Mouse (Mus musculus) heart, embryonic 15.5 days (tissue): ENCODE data around the gene Pitpnm3. TPM values are rescaled to one million over a fixed set of nuclear protein-coding genes. Genes with fewer than 3 reads are reported as not detected.
A peak's percentile ranks its signal among the peaks of the same experiment; 100 is the strongest.

Experiments
- ATAC-seq: fragments of 200-750 bp; cut with Nextera tagmentation; replicated peaks from 2 replicates; pipeline ENCODE4 v1.8.0; 2017; ENCODE audit warnings: low read depth, moderate TSS enrichment; ENCODE audit not compliant: insufficient number of reproducible peaks, insufficient read depth, low FRiP score
- H3K27ac ChIP-seq: fragments of 300-500 bp; sonication (generic); 2 replicates; pipeline ENCODE4 v1.5.1; 2015; ENCODE audit warnings: mild to moderate bottlenecking, inconsistent platforms
- H3K27me3 ChIP-seq: fragments of 300-500 bp; sonication (generic); 2 replicates; pipeline ENCODE4 v1.6.1; 2015; ENCODE audit warnings: inconsistent platforms
- H3K36me3 ChIP-seq: fragments of 300-500 bp; sonication (generic); 2 replicates; pipeline ENCODE4 v1.6.1; 2015; ENCODE audit warnings: mild to moderate bottlenecking, inconsistent platforms
- H3K4me1 ChIP-seq: fragments of 300-500 bp; sonication (generic); replicated peaks from 2 replicates; pipeline ENCODE4 v1.6.1; 2015; ENCODE audit warnings: inconsistent platforms
- H3K4me2 ChIP-seq: fragments of 300-500 bp; sonication (generic); 2 replicates; pipeline ENCODE4 v1.6.1; 2015; ENCODE audit warnings: inconsistent platforms, mild to moderate bottlenecking, moderate library complexity
- H3K4me3 ChIP-seq: fragments of 300-500 bp; sonication (generic); 2 replicates; pipeline ENCODE4 v1.5.1; 2015; ENCODE audit warnings: mild to moderate bottlenecking, inconsistent platforms
- H3K9ac ChIP-seq: fragments of 300-500 bp; sonication (generic); 2 replicates; pipeline ENCODE4 v1.6.1; 2015; ENCODE audit warnings: mild to moderate bottlenecking, inconsistent platforms
- H3K9me3 ChIP-seq: fragments of 300-500 bp; sonication (generic); replicated peaks from 2 replicates; pipeline ENCODE4 v1.6.1; 2016; ENCODE audit warnings: inconsistent platforms
- WGBS: fragments of 180-500 bp; shearing (Covaris S2); methylation state at CpG from one replicate; pipeline ENCODE4 v1.1.7; 2015; ENCODE audit warnings: mixed read lengths; 5-methylcytosine and 5-hydroxymethylcytosine counted together
- polyA plus RNA-seq: library from polyadenylated mRNA; unstranded; fragments of >200 nt; fragmentation: Nextera tagmentation; extraction: Ambion mirVana; gene quantifications from 2 replicates; pipeline ENCODE4 v1.2.1, GENCODE M21; 2015

Gene Pitpnm3
- polyA plus RNA-seq, 1 experiment from 2014 or later, result 0.21 TPM

- peak overlapping the region; percentile 83 for H3K27ac ChIP-seq
- no peak overlapping the region for H3K4me3 ChIP-seq
- no peaks in the 10 kb centered on the region for H3K9me3 ChIP-seq
- ATAC-seq, result peak; percentile 78; the same call in 1 of the 2 replicates
- peak overlapping the region; percentile 32 for H3K4me2 ChIP-seq
- WGBS, result 18% methylated on average over 11 of the region's 11 CpGs
- peaks cover 23% of the 10 kb centered on the region for H3K4me1 ChIP-seq
- no peaks in the 10 kb centered on the region for H3K27me3 ChIP-seq
- H3K36me3 ChIP-seq, result no peaks in the 10 kb centered on the region
- H3K9ac ChIP-seq, result 0 out of 2 replicates have a peak overlapping the region, but pooled peaks have one; percentile 16
Observed at GRCm38 (mm10) chr11:72086251-72087046, 49.1 kb downstream of the Pitpnm3 start.

GRCm38 (mm10) chr11:72084337-72084736, 51.2 kb downstream of the Pitpnm3 start:
- WGBS, result 94% methylated on average over 15 of the region's 15 CpGs
- H3K27me3 ChIP-seq, result no peaks in the 10 kb centered on the region

DNA sequence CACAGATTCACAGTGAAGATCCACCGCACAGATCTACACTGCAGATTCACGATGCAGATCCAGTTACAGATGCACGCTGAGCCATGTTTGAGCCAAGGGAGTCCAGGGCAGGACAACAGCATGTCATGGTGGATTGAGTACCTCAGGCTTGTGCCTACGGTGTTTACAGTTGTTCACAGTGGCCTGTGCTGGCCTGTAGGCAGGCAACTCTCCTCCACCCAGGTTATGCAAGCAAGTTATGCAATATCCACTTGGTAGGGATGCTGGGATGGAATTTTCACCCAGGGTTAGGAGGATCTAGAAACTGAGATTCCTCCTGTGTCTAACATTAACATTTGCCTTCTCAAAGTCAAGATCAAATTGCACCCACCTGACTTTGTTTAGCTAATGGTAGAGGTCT, 53.0 kb downstream of the Pitpnm3 start:
- no peak for ATAC-seq
- H3K4me3 ChIP-seq, result no peak overlapping the region
- WGBS, result 91% methylated on average over 4 of the region's 4 CpGs
- no peaks in the 10 kb centered on the region for H3K9me3 ChIP-seq
- no peak overlapping the region for H3K4me2 ChIP-seq
- H3K27me3 ChIP-seq, result no peaks in the 10 kb centered on the region
- H3K36me3 ChIP-seq, result no peaks in the 10 kb centered on the region
- H3K27ac ChIP-seq, result no peak overlapping the region
- no peak overlapping the region for H3K9ac ChIP-seq
- H3K4me1 ChIP-seq, result peaks cover 33% of the 10 kb centered on the region

More at GRCm38 (mm10) chr11:72084337-72084736, 51.2 kb downstream of the Pitpnm3 start:
- no peaks in the 10 kb centered on the region for H3K36me3 ChIP-seq
- H3K9me3 ChIP-seq, result no peaks in the 10 kb centered on the region
- H3K9ac ChIP-seq, result no peak overlapping the region
- no peak overlapping the region for H3K27ac ChIP-seq
- peaks cover 23% of the 10 kb centered on the region for H3K4me1 ChIP-seq
- no peak for ATAC-seq
- no peak overlapping the region for H3K4me2 ChIP-seq
- H3K4me3 ChIP-seq, result no peak overlapping the region

- no peak overlapping the region for H3K4me2 ChIP-seq
- H3K27ac ChIP-seq, result no peak overlapping the region
- ATAC-seq, result no peak
- no peaks in the 10 kb centered on the region for H3K27me3 ChIP-seq
- no peak overlapping the region for H3K4me3 ChIP-seq
- H3K36me3 ChIP-seq, result no peaks in the 10 kb centered on the region
- no peak overlapping the region for H3K9ac ChIP-seq
- 79% methylated on average over 6 of the region's 6 CpGs for WGBS
- H3K9me3 ChIP-seq, result no peaks in the 10 kb centered on the region
- peaks cover 13% of the 10 kb centered on the region; the same call in 1 of the 2 replicates for H3K4me1 ChIP-seq
Observed at GRCm38 (mm10) chr11:72080461-72080860, 55.1 kb downstream of the Pitpnm3 start.

DNA sequence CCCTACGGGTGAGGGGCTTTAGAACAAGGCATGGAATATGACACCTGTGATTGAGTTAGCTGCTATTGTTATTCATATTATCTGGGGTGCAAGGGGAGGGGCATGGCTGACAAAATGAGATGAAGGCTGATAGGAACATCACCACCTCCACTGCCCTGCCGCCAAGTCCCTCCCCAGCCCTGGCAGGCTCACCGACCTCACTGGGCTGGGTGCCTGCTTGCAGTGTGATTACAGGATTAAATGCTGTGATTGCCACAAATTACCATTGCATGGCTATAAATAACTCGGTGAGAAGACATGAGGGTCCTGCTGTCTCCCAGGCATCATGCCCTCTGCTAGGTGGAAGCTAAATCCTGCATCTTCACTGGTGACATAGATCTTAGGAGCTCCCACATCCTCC, 56.9 kb downstream of the Pitpnm3 start:
- H3K36me3 ChIP-seq, result no peaks in the 10 kb centered on the region
- no peak overlapping the region for H3K27ac ChIP-seq
- H3K27me3 ChIP-seq, result no peaks in the 10 kb centered on the region
- H3K4me3 ChIP-seq, result no peak overlapping the region
- 36% methylated on average over 4 of the region's 4 CpGs for WGBS
- H3K9ac ChIP-seq, result no peak overlapping the region
- H3K9me3 ChIP-seq, result no peaks in the 10 kb centered on the region
- H3K4me2 ChIP-seq, result no peak overlapping the region
- no peak for ATAC-seq
- peaks cover 10% of the 10 kb centered on the region; the same call in 1 of the 2 replicates for H3K4me1 ChIP-seq

GRCm38 (mm10) chr11:72078056-72078455, 57.5 kb downstream of the Pitpnm3 start:
- WGBS, result 36% methylated on average over 3 of the region's 3 CpGs
- peaks cover 10% of the 10 kb centered on the region; the same call in 1 of the 2 replicates for H3K4me1 ChIP-seq
- H3K4me2 ChIP-seq, result no peak overlapping the region
- no peak overlapping the region for H3K9ac ChIP-seq
- no peak overlapping the region for H3K27ac ChIP-seq
- H3K4me3 ChIP-seq, result no peak overlapping the region
- H3K27me3 ChIP-seq, result 0 out of 2 replicates have a peak, but pooled peaks cover 3% of the 10 kb centered on the region
- no peaks in the 10 kb centered on the region for H3K36me3 ChIP-seq
- no peak for ATAC-seq
- H3K9me3 ChIP-seq, result no peaks in the 10 kb centered on the region

- Histone ChIP-seq H3K9me3 (no peaks in the 10 kb centered on the region), H3K4me2 (no peak overlapping the region), H3K27ac (no peak overlapping the region), H3K27me3 (0 out of 2 replicates have a peak, but pooled peaks cover 3% of the 10 kb centered on the region), H3K9ac (no peak overlapping the region), H3K4me1 (peaks cover 10% of the 10 kb centered on the region; the same call in 1 of the 2 replicates), H3K4me3 (no peak overlapping the region), H3K36me3 (no peaks in the 10 kb centered on the region)
- WGBS, result 48% methylated on average over 13 of the region's 13 CpGs
- no peak for ATAC-seq
Observed at GRCm38 (mm10) chr11:72074230-72074629, 61.3 kb downstream of the Pitpnm3 start.

GRCm38 (mm10) chr11:72072331-72072905, 63.2 kb downstream of the Pitpnm3 start:
- no peak overlapping the region for H3K9ac ChIP-seq
- no peak overlapping the region for H3K4me3 ChIP-seq
- no peak overlapping the region for H3K4me2 ChIP-seq
- H3K9me3 ChIP-seq, result no peaks in the 10 kb centered on the region
- 0 out of 2 replicates have a peak, but pooled peaks cover 3% of the 10 kb centered on the region for H3K27me3 ChIP-seq
- no peak overlapping the region for H3K27ac ChIP-seq
- no peak for ATAC-seq
- H3K4me1 ChIP-seq, result no peaks in the 10 kb centered on the region
- 52% methylated on average over 6 of the region's 6 CpGs for WGBS
- no peaks in the 10 kb centered on the region for H3K36me3 ChIP-seq

GRCm38 (mm10) chr11:72070733-72071132, 64.8 kb downstream of the Pitpnm3 start:
- H3K27me3 ChIP-seq, result 0 out of 2 replicates have a peak, but pooled peaks cover 3% of the 10 kb centered on the region
- no peak overlapping the region for H3K4me3 ChIP-seq
- H3K36me3 ChIP-seq, result no peaks in the 10 kb centered on the region
- no peak overlapping the region for H3K9ac ChIP-seq
- WGBS, result 74% methylated on average over 9 of the region's 9 CpGs
- no peaks in the 10 kb centered on the region for H3K9me3 ChIP-seq
- H3K4me1 ChIP-seq, result no peaks in the 10 kb centered on the region
- no peak overlapping the region for H3K27ac ChIP-seq
- H3K4me2 ChIP-seq, result no peak overlapping the region
- ATAC-seq, result no peak

- H3K27me3 ChIP-seq, result no peaks in the 10 kb centered on the region
- H3K4me2 ChIP-seq, result no peak overlapping the region
- no peak overlapping the region for H3K27ac ChIP-seq
- H3K36me3 ChIP-seq, result no peaks in the 10 kb centered on the region
- no peak for ATAC-seq
- H3K4me3 ChIP-seq, result no peak overlapping the region
- H3K9me3 ChIP-seq, result peaks cover 15% of the 10 kb centered on the region
- 62% methylated on average over 7 of the region's 7 CpGs for WGBS
- no peak overlapping the region for H3K9ac ChIP-seq
- no peaks in the 10 kb centered on the region for H3K4me1 ChIP-seq
Observed at GRCm38 (mm10) chr11:72068026-72068425, 67.6 kb downstream of the Pitpnm3 start.

DNA sequence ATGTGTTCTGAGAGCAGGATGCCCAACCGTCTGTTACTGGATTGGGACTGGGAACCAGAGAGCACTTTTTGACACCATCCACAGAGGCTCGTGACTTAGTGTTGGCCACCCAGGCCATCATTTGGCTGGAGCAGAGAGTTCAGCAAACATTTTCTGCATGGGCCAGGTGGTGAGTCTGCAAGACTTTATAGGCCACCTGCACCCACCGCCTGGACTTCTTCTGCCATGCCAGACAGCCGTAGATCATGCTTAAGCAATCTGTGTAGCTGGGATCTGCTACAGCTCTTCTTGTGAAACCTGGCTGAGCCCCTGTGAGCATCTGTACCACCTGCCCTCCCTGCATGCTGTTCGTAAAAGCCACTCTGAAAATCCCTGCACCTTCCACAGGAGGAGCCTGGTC, 68.3 kb downstream of the Pitpnm3 start:
- no peaks in the 10 kb centered on the region for H3K27me3 ChIP-seq
- no peaks in the 10 kb centered on the region for H3K4me1 ChIP-seq
- no peak overlapping the region for H3K9ac ChIP-seq
- H3K4me2 ChIP-seq, result no peak overlapping the region
- ATAC-seq, result no peak
- H3K36me3 ChIP-seq, result no peaks in the 10 kb centered on the region
- no peak overlapping the region for H3K4me3 ChIP-seq
- WGBS, result 78% methylated on average over 5 of the region's 5 CpGs
- peaks cover 15% of the 10 kb centered on the region for H3K9me3 ChIP-seq
- no peak overlapping the region for H3K27ac ChIP-seq
